Mouse (Mus musculus) forebrain, embryonic 15.5 days (tissue): ENCODE results near the gene Mau2. TPM values are rescaled to one million over a fixed set of nuclear protein-coding genes. Genes with fewer than 3 reads are reported as not detected.
"Not testable (repeated sequence)": the region's sequence is repeated elsewhere in the genome, so short reads cannot be mapped to it uniquely, and the experiment has no call there.

ENCODE experiments used
- ATAC-seq: fragments of 200-750 bp; cut with Nextera tagmentation; replicated peaks from 2 replicates; pipeline ENCODE4 v1.8.0; 2017; ENCODE audit warnings: mild to moderate bottlenecking, moderate TSS enrichment, moderate library complexity
- H3K27ac ChIP-seq: fragments of 300-500 bp; sonication (generic); replicated peaks from 2 replicates; pipeline ENCODE4 v1.5.1; 2015; ENCODE audit warnings: mild to moderate bottlenecking, inconsistent platforms
- H3K27me3 ChIP-seq: fragments of 300-500 bp; sonication (generic); 2 replicates; pipeline ENCODE4 v1.6.1; 2015; ENCODE audit warnings: inconsistent platforms
- H3K36me3 ChIP-seq: fragments of 300-500 bp; sonication (generic); 2 replicates; pipeline ENCODE4 v1.6.1; 2015; ENCODE audit warnings: mild to moderate bottlenecking, inconsistent platforms
- H3K4me1 ChIP-seq: fragments of 300-500 bp; sonication (generic); 2 replicates; pipeline ENCODE4 v1.6.1; 2015; ENCODE audit warnings: inconsistent platforms
- H3K4me2 ChIP-seq: fragments of 300-500 bp; sonication (generic); replicated peaks from 2 replicates; pipeline ENCODE4 v1.6.1; 2015; ENCODE audit warnings: mild to moderate bottlenecking, inconsistent platforms
- H3K4me3 ChIP-seq: fragments of 300-500 bp; sonication (generic); 2 replicates; pipeline ENCODE4 v1.5.1; 2015; ENCODE audit warnings: mild to moderate bottlenecking, inconsistent platforms
- H3K9ac ChIP-seq: fragments of 300-500 bp; sonication (generic); replicated peaks from 2 replicates; pipeline ENCODE4 v1.6.1; 2015; ENCODE audit warnings: mild to moderate bottlenecking, inconsistent platforms
- H3K9me3 ChIP-seq: fragments of 300-500 bp; sonication (generic); 2 replicates; pipeline ENCODE4 v1.6.1; 2016; ENCODE audit warnings: inconsistent platforms
- WGBS: fragments of 180-500 bp; shearing (Covaris S2); methylation state at CpG from one replicate; pipeline ENCODE4 v1.1.7; 2015; ENCODE audit warnings: mixed read lengths; 5-methylcytosine and 5-hydroxymethylcytosine counted together
- polyA plus RNA-seq: library from polyadenylated mRNA; unstranded; fragments of >200 nt; fragmentation: Nextera tagmentation; extraction: Ambion mirVana; gene quantifications from 2 replicates; pipeline ENCODE4 v1.2.1, GENCODE M21; 2015

Gene Mau2
- polyA plus RNA-seq, 1 experiment from 2014 or later = 85.9 TPM

GRCm38 (mm10) chr8:69995776-69996588 lies 46.6 kb downstream of the Mau2 start, which contains the start of gene Gatad2a:
Gene Gatad2a, minus strand, starts transcription at chr8:69996384.
- ATAC-seq = peak; percentile 100
- H3K4me3 ChIP-seq = peak within 1 kb of the TSS; percentile 95
- H3K27ac ChIP-seq = peak within 1 kb of the TSS; percentile 87
- peaks cover 15% of the 10 kb centered on the region for H3K4me1 ChIP-seq
- H3K4me2 ChIP-seq = peak within 1 kb of the TSS; percentile 86
- H3K27me3 ChIP-seq = no peaks in the 10 kb centered on the region
- peak within 1 kb of the TSS; percentile 69 for H3K9ac ChIP-seq
- no peaks in the 10 kb centered on the region for H3K9me3 ChIP-seq
- under 1% methylated on average over 53 of the region's 87 CpGs for WGBS
- H3K36me3 ChIP-seq = no peaks in the 10 kb centered on the region

- H3K27me3 ChIP-seq = no peaks in the 10 kb centered on the region
- WGBS = under 1% methylated on average over 7 of the region's 7 CpGs
- peak overlapping the region; percentile 69 for H3K4me2 ChIP-seq
- no peaks in the 10 kb centered on the region for H3K36me3 ChIP-seq
- peak overlapping the region; percentile 69 for H3K9ac ChIP-seq
- peak overlapping the region; percentile 87; the same call in 1 of the 2 replicates for H3K27ac ChIP-seq
- ATAC-seq = no peak
- H3K4me3 ChIP-seq = peak overlapping the region; percentile 95
- no peaks in the 10 kb centered on the region for H3K9me3 ChIP-seq
- H3K4me1 ChIP-seq = peaks cover 15% of the 10 kb centered on the region
These were observed 47.1 kb downstream of the Mau2 start for GRCm38 (mm10) chr8:69995422-69995775.

- H3K27me3 ChIP-seq, H3K4me1 ChIP-seq, H3K27ac ChIP-seq, H3K4me2 ChIP-seq, H3K9me3 ChIP-seq, H3K36me3 ChIP-seq, H3K9ac ChIP-seq, H3K4me3 ChIP-seq, ATAC-seq: not testable (repeated sequence)
- WGBS = 98% methylated on average over 7 of the region's 7 CpGs
These were observed 53.6 kb downstream of the Mau2 start for GRCm38 (mm10) chr8:69988936-69989335.

- H3K4me2 ChIP-seq = no peak overlapping the region
- no peak overlapping the region for H3K27ac ChIP-seq
- H3K27me3 ChIP-seq = no peaks in the 10 kb centered on the region
- no peaks in the 10 kb centered on the region for H3K4me1 ChIP-seq
- H3K9ac ChIP-seq = no peak overlapping the region
- no peaks in the 10 kb centered on the region for H3K36me3 ChIP-seq
- no peaks in the 10 kb centered on the region for H3K9me3 ChIP-seq
- H3K4me3 ChIP-seq = no peak overlapping the region
- ATAC-seq = no peak
These were observed 54.8 kb downstream of the Mau2 start for GRCm38 (mm10) chr8:69987744-69988143.

- Histone ChIP-seq H3K27me3 (no peaks in the 10 kb centered on the region), H3K4me3 (no peak overlapping the region), H3K9ac (no peak overlapping the region), H3K27ac (no peak overlapping the region), H3K4me2 (no peak overlapping the region), H3K4me1 (no peaks in the 10 kb centered on the region), H3K36me3 (no peaks in the 10 kb centered on the region), H3K9me3 (no peaks in the 10 kb centered on the region)
- ATAC-seq = no peak
- WGBS = 91% methylated on average over 2 of the region's 2 CpGs
These were observed 57.5 kb downstream of the Mau2 start for GRCm38 (mm10) chr8:69984876-69985553.

- H3K36me3 ChIP-seq = no peaks in the 10 kb centered on the region
- H3K4me3 ChIP-seq = no peak overlapping the region
- H3K27ac ChIP-seq = no peak overlapping the region
- no peaks in the 10 kb centered on the region for H3K27me3 ChIP-seq
- no peak overlapping the region for H3K9ac ChIP-seq
- WGBS = 92% methylated on average over 4 of the region's 4 CpGs
- ATAC-seq = no peak
- H3K4me1 ChIP-seq = peaks cover 7% of the 10 kb centered on the region
- no peaks in the 10 kb centered on the region for H3K9me3 ChIP-seq
- H3K4me2 ChIP-seq = no peak overlapping the region
These were observed 64.1 kb downstream of the Mau2 start for GRCm38 (mm10) chr8:69978456-69978855.

- Histone ChIP-seq H3K36me3 (no peaks in the 10 kb centered on the region), H3K9ac (peak overlapping the region; percentile 66), H3K4me1 (peaks cover 30% of the 10 kb centered on the region), H3K27me3 (no peaks in the 10 kb centered on the region), H3K4me3 (peak overlapping the region; percentile 71), H3K9me3 (no peaks in the 10 kb centered on the region), H3K27ac (0 out of 2 replicates have a peak overlapping the region, but pooled peaks have one; percentile 64), H3K4me2 (peak overlapping the region; percentile 58)
- WGBS = 38% methylated on average over 5 of the region's 5 CpGs
- no peak for ATAC-seq
These were observed 67.7 kb downstream of the Mau2 start for GRCm38 (mm10) chr8:69974806-69975205.

- 0% methylated on average over 47 of the region's 50 CpGs for WGBS
- Histone ChIP-seq H3K27ac (peak overlapping the region; percentile 64), H3K27me3 (no peaks in the 10 kb centered on the region), H3K4me3 (peak overlapping the region; percentile 71), H3K9me3 (no peaks in the 10 kb centered on the region), H3K9ac (peak overlapping the region; percentile 66), H3K36me3 (no peaks in the 10 kb centered on the region), H3K4me1 (peaks cover 30% of the 10 kb centered on the region), H3K4me2 (peak overlapping the region; percentile 58)
- peak; percentile 93 for ATAC-seq
These were observed 68.3 kb downstream of the Mau2 start for GRCm38 (mm10) chr8:69974194-69974614.

- H3K4me3 ChIP-seq = peak overlapping the region; percentile 71
- under 1% methylated on average over 56 of the region's 68 CpGs for WGBS
- peak; percentile 52 for ATAC-seq
- H3K9ac ChIP-seq = peak overlapping the region; percentile 66
- H3K27ac ChIP-seq = peak overlapping the region; percentile 64
- peaks cover 30% of the 10 kb centered on the region for H3K4me1 ChIP-seq
- H3K4me2 ChIP-seq = peak overlapping the region; percentile 58
- H3K9me3 ChIP-seq = no peaks in the 10 kb centered on the region
- no peaks in the 10 kb centered on the region for H3K27me3 ChIP-seq
- no peaks in the 10 kb centered on the region for H3K36me3 ChIP-seq
These were observed 68.9 kb downstream of the Mau2 start for GRCm38 (mm10) chr8:69973442-69974161.

GRCm38 (mm10) chr8:69973063-69973441 lies 69.5 kb downstream of the Mau2 start:
- ATAC-seq = 0 out of 2 replicates have a peak, but pooled peaks have one; percentile 6
- peak overlapping the region; percentile 64; the same call in 1 of the 2 replicates for H3K27ac ChIP-seq
- H3K36me3 ChIP-seq = no peaks in the 10 kb centered on the region
- peak overlapping the region; percentile 66 for H3K9ac ChIP-seq
- H3K27me3 ChIP-seq = no peaks in the 10 kb centered on the region
- peak overlapping the region; percentile 71 for H3K4me3 ChIP-seq
- H3K4me2 ChIP-seq = peak overlapping the region; percentile 58
- peaks cover 30% of the 10 kb centered on the region for H3K4me1 ChIP-seq
- no peaks in the 10 kb centered on the region for H3K9me3 ChIP-seq
- 8% methylated on average over 7 of the region's 7 CpGs for WGBS

GRCm38 (mm10) chr8:69970880-69971279 lies 71.7 kb downstream of the Mau2 start:
- WGBS = 90% methylated on average over 2 of the region's 2 CpGs
- H3K27ac ChIP-seq = no peak overlapping the region
- no peaks in the 10 kb centered on the region for H3K27me3 ChIP-seq
- H3K9me3 ChIP-seq = no peaks in the 10 kb centered on the region
- no peak overlapping the region for H3K4me2 ChIP-seq
- peaks cover 30% of the 10 kb centered on the region for H3K4me1 ChIP-seq
- H3K9ac ChIP-seq = no peak overlapping the region
- no peaks in the 10 kb centered on the region for H3K36me3 ChIP-seq
- no peak for ATAC-seq
- no peak overlapping the region for H3K4me3 ChIP-seq
